Mouse (Mus musculus) MEL (cell line): Measurements from ENCODE around the gene Hs3st3b1. TPM values are rescaled to one million over a fixed set of nuclear protein-coding genes. Genes with fewer than 3 reads are reported as not detected.

Experiments
- DNase-seq: peaks from one replicate; pipeline ENCODE4 v3.0.0; 2011; ENCODE audit warnings: low read depth, low spot score
- H3K27ac ChIP-seq: 2 replicates; pipeline ENCODE4 v1.5.1; 2012; ENCODE audit warnings: low read depth, mild to moderate bottlenecking, control low read depth, low read length, moderate library complexity; ENCODE audit not compliant: control insufficient read depth
- H3K27me3 ChIP-seq, 2 experiments: fragments of 150-350 bp in 1 of 2; sonication (generic) in 1 of 2; 2 replicates each; pipeline ENCODE4 v1.6.1; 2012; ENCODE audit warnings: low read length in 2 of 2, mild to moderate bottlenecking in 2 of 2, improper control_type of control experiment in 1 of 2, moderate library complexity in 1 of 2; ENCODE audit not compliant: insufficient read depth in 2 of 2, control insufficient read depth in 1 of 2
- H3K36me3 ChIP-seq, 2 experiments: 2 replicates each; pipeline ENCODE4 v1.6.1; 2012 to 2014; ENCODE audit warnings: low read length in 2 of 2, improper control_type of control experiment in 1 of 2, inconsistent platforms in 1 of 2, mild to moderate bottlenecking in 1 of 2; ENCODE audit not compliant: insufficient read depth in 2 of 2, control insufficient read depth in 1 of 2
- H3K4me1 ChIP-seq, 2 experiments: fragments of 150-350 bp in 1 of 2; sonication (generic) in 1 of 2; 2 replicates each; pipeline ENCODE4 v1.6.1; 2012; ENCODE audit warnings: low read length in 2 of 2, improper control_type of control experiment in 1 of 2, mild to moderate bottlenecking in 1 of 2; ENCODE audit not compliant: insufficient read depth in 2 of 2, control insufficient read depth in 1 of 2
- H3K4me3 ChIP-seq, 2 experiments: fragments of 150-350 bp in 1 of 2; sonication (generic) in 1 of 2; 2 replicates each; pipeline ENCODE4 v1.5.1; 2012; ENCODE audit warnings: low read depth in 2 of 2, low read length in 2 of 2, mild to moderate bottlenecking in 2 of 2, moderate library complexity in 2 of 2, control low read depth in 1 of 2, improper control_type of control experiment in 1 of 2; ENCODE audit not compliant: control insufficient read depth in 1 of 2, insufficient read depth in 1 of 2
- H3K79me2 ChIP-seq: 2 replicates; pipeline ENCODE4 v1.6.1; 2012; ENCODE audit warnings: mild to moderate bottlenecking, low read length, moderate library complexity; ENCODE audit not compliant: control insufficient read depth, poor library complexity, insufficient read depth
- H3K9ac ChIP-seq: 2 replicates; pipeline ENCODE4 v1.6.1; 2012; ENCODE audit warnings: low read depth, mild to moderate bottlenecking, control low read depth, low read length, moderate library complexity; ENCODE audit not compliant: control insufficient read depth, poor library complexity, severe bottlenecking
- H3K9me3 ChIP-seq: fragments of 150-350 bp; sonication (generic); replicated peaks from 2 replicates; pipeline ENCODE4 v1.6.1; 2012; ENCODE audit warnings: mild to moderate bottlenecking, low read length, improper control_type of control experiment, moderate library complexity; ENCODE audit not compliant: insufficient read depth
- CTCF ChIP-seq, 3 experiments: IDR thresholded peaks in 2 of 3; conservative IDR thresholded peaks in 1 of 3; 2 replicates each; pipeline ENCODE4 v1.5.1; 2011 to 2012; ENCODE audit warnings: low read length in 3 of 3, low read depth in 2 of 3, mild to moderate bottlenecking in 2 of 3, improper control_type of control experiment in 1 of 3, inconsistent platforms in 1 of 3, mixed read lengths in 1 of 3, moderate library complexity in 1 of 3; ENCODE audit not compliant: control insufficient read depth in 1 of 3, insufficient read depth in 1 of 3, poor library complexity in 1 of 3, severe bottlenecking in 1 of 3
- E2F4 ChIP-seq: IDR thresholded peaks from 2 replicates; pipeline ENCODE4 v1.6.1; 2011; ENCODE audit warnings: low read depth, low read length, improper control_type of control experiment, borderline replicate concordance
- ELF1 ChIP-seq: IDR thresholded peaks from 2 replicates; pipeline ENCODE4 v1.6.1; 2014; ENCODE audit warnings: low read depth, mild to moderate bottlenecking, inconsistent platforms, low read length, improper control_type of control experiment, moderate library complexity
- ETS1 ChIP-seq: IDR thresholded peaks from 2 replicates; pipeline ENCODE4 v1.6.1; 2012; ENCODE audit warnings: low read depth, mild to moderate bottlenecking, inconsistent platforms, low read length, improper control_type of control experiment, moderate library complexity
- GABPA ChIP-seq: IDR thresholded peaks from 2 replicates; pipeline ENCODE4 v1.6.1; 2012; ENCODE audit warnings: low read depth, mild to moderate bottlenecking, inconsistent platforms, low read length, improper control_type of control experiment, moderate library complexity
- GATA1 ChIP-seq: IDR thresholded peaks from 2 replicates; pipeline ENCODE4 v1.6.1; 2011; ENCODE audit warnings: low read depth, low read length, improper control_type of control experiment
- MAX ChIP-seq: IDR thresholded peaks from 2 replicates; pipeline ENCODE4 v1.6.1; 2011; ENCODE audit warnings: low read length, improper control_type of control experiment
- MAZ ChIP-seq: IDR thresholded peaks from 2 replicates; pipeline ENCODE4 v1.6.1; 2012; ENCODE audit warnings: low read depth, mild to moderate bottlenecking, inconsistent platforms, low read length, improper control_type of control experiment
- MEF2A ChIP-seq: IDR thresholded peaks from 2 replicates; pipeline ENCODE4 v1.6.1; 2014; ENCODE audit warnings: low read depth, mild to moderate bottlenecking, inconsistent platforms, low read length, improper control_type of control experiment; ENCODE audit not compliant: poor library complexity, insufficient replicate concordance, severe bottlenecking; ENCODE audit errors: extremely low read depth
- MXI1 ChIP-seq: IDR thresholded peaks from 2 replicates; pipeline ENCODE4 v1.6.1; 2011; ENCODE audit warnings: mild to moderate bottlenecking, low read depth, low read length, improper control_type of control experiment
- MYC ChIP-seq: IDR thresholded peaks from 2 replicates; pipeline ENCODE4 v1.6.1; 2011; ENCODE audit warnings: low read depth, mild to moderate bottlenecking, low read length, improper control_type of control experiment, moderate library complexity
- NELFE ChIP-seq: IDR thresholded peaks from 2 replicates; pipeline ENCODE4 v1.6.1; 2011; ENCODE audit warnings: low read depth, low read length, improper control_type of control experiment
- POLR2AphosphoS2 ChIP-seq: IDR thresholded peaks from 2 replicates; pipeline ENCODE4 v1.6.1; 2011; ENCODE audit warnings: low read length, improper control_type of control experiment
- RAD21 ChIP-seq: IDR thresholded peaks from 2 replicates; pipeline ENCODE4 v1.6.1; 2011; ENCODE audit warnings: mild to moderate bottlenecking, low read depth, low read length, improper control_type of control experiment
- RCOR1 ChIP-seq: IDR thresholded peaks from 2 replicates; pipeline ENCODE4 v1.6.1; 2012; ENCODE audit warnings: low read depth, mild to moderate bottlenecking, inconsistent platforms, low read length, improper control_type of control experiment
- SIN3A ChIP-seq: IDR thresholded peaks from 2 replicates; pipeline ENCODE4 v1.6.1; 2012; ENCODE audit warnings: low read length, improper control_type of control experiment, inconsistent platforms
- SMC3 ChIP-seq: IDR thresholded peaks from 2 replicates; pipeline ENCODE4 v1.6.1; 2011; ENCODE audit warnings: low read depth, low read length, improper control_type of control experiment
- TAL1 ChIP-seq: IDR thresholded peaks from 2 replicates; pipeline ENCODE4 v1.6.1; 2012; ENCODE audit warnings: mild to moderate bottlenecking, inconsistent platforms, low read length, moderate library complexity, mixed read lengths
- TBP ChIP-seq: IDR thresholded peaks from 2 replicates; pipeline ENCODE4 v1.8.0; 2011; ENCODE audit warnings: low read depth, low read length, improper control_type of control experiment
- TCF12 ChIP-seq: IDR thresholded peaks from 2 replicates; pipeline ENCODE4 v1.6.1; 2014; ENCODE audit warnings: low read depth, mild to moderate bottlenecking, inconsistent platforms, low read length, improper control_type of control experiment, moderate library complexity
- UBTF ChIP-seq: IDR thresholded peaks from 2 replicates; pipeline ENCODE4 v1.6.1; 2012; ENCODE audit warnings: low read depth, mild to moderate bottlenecking, inconsistent platforms, low read length, improper control_type of control experiment, moderate library complexity, borderline replicate concordance; ENCODE audit not compliant: insufficient read depth
- USF1 ChIP-seq: IDR thresholded peaks from 2 replicates; pipeline ENCODE4 v1.6.1; 2014; ENCODE audit warnings: low read depth, mild to moderate bottlenecking, inconsistent platforms, low read length, improper control_type of control experiment, moderate library complexity
- USF2 ChIP-seq, 2 experiments: IDR thresholded peaks; 2 replicates each; pipeline ENCODE4 v1.6.1; 2011 to 2012; ENCODE audit warnings: improper control_type of control experiment in 2 of 2, low read length in 2 of 2, borderline replicate concordance in 1 of 2, inconsistent platforms in 1 of 2, low read depth in 1 of 2, mild to moderate bottlenecking in 1 of 2; ENCODE audit not compliant: insufficient read depth in 1 of 2
- ZMIZ1 ChIP-seq: IDR thresholded peaks from 2 replicates; pipeline ENCODE4 v1.6.1; 2012; ENCODE audit warnings: low read depth, mild to moderate bottlenecking, inconsistent platforms, low read length, improper control_type of control experiment, moderate library complexity
- polyA plus RNA-seq, 2 experiments: library from polyadenylated mRNA; stranded (reverse) in 1 of 2; unstranded in 1 of 2; fragments of >175 nt in 1 of 2; fragments of >200 nt in 1 of 2; gene quantifications; 2 replicates each; pipeline versions ENCODE4 v1.2.1 to v1.2.4; 2012; ENCODE audit warnings: low replicate concordance in 2 of 2, low read depth in 1 of 2; ENCODE audit not compliant: insufficient read length in 2 of 2, insufficient read depth in 1 of 2, missing spikeins in 1 of 2
- total RNA-seq: library from RNA; depleted of rRNA; stranded (reverse); fragments of 300-350 nt; gene quantifications from 2 replicates; pipeline ENCODE4 v1.2.3, GENCODE M21; 2012

The Hs3st3b1 gene
- total and polyA plus RNA-seq, 3 experiments: not detected

DNA sequence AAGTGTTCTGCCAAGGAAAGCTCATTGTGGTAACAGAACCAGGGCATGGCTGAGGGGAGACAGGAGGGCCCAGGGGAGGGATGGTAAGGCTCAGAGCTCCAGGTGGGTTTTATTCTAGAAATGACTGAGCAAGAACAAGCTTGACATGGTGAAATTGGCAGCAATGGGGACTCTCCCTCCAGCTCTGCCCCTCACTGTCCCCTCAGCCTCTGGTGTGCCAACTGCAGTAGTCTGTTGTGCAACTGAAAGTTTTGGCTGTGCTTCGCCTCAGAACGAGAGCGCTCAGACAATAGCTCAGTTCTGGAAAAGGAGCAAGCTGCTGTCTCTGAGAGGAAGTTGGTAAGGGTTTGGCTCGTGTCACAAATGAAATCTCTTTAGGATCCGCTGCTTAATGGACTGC is 43.3 kb upstream of the Hs3st3b1 start:
- H3K27ac ChIP-seq: no peak overlapping the region
- H3K9ac ChIP-seq: no peak overlapping the region
- no peaks in the 10 kb centered on the region for H3K79me2 ChIP-seq
- H3K36me3 ChIP-seq: peaks cover 0 to 24% of the 10 kb centered on the region in 2 experiments; a peak in 3 of 4 replicates
- no peak for DNase-seq
- peaks cover 21 to 24% of the 10 kb centered on the region in 2 experiments for H3K4me1 ChIP-seq
- H3K9me3 ChIP-seq: no peaks in the 10 kb centered on the region
- TF ChIP-seq MYC (no peak), NELFE (no peak), GATA1 (no peak), RAD21 (no peak), GABPA (no peak), SMC3 (no peak), USF2 (IDR thresholded peaks at IDR 0.05; ENCODE audit: borderline replicate concordance in 1 of 2, insufficient read depth in 1 of 2, low read depth in 1 of 2, low read length in 2 of 2) (no peak), MAZ (no peak), ETS1 (no peak), ELF1 (no peak), MEF2A (no peak), RCOR1 (no peak), MXI1 (no peak)
- H3K4me3 ChIP-seq: no peak overlapping the region
- no peaks in the 10 kb centered on the region for H3K27me3 ChIP-seq

DNA sequence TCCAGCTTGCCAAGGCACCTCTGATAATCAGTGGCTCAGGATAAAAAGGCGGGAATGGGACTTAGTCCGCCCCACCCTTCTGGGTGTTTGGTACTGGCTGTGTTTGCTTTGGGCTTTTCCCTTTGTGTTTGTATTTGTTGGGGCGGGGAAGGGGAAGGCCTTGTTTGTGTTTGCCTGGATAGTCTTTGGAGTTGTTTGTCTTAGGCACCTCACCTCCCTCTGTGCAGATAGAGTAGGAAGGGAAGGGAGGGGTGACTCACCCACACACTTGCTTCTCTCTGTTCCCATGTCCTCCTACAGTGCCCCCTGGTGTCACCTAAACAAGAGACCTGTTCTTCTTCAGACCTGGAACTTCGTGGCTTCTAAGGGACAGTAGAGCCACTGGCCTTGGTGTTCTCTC is 35.1 kb upstream of the Hs3st3b1 start:
- no peaks in the 10 kb centered on the region for H3K27me3 ChIP-seq
- DNase-seq: peak; percentile 30
- no peak overlapping the region for H3K4me3 ChIP-seq
- H3K4me1 ChIP-seq: no peaks in the 10 kb centered on the region
- H3K36me3 ChIP-seq: no peaks in the 10 kb centered on the region
- H3K27ac ChIP-seq: no peak overlapping the region
- peak; percentile 23 for TF ChIP-seq RAD21
- peak; percentile 47 for TF ChIP-seq SMC3
- TF ChIP-seq NELFE: no peak
- peak in 2 of 3 experiments; percentile 19 to 52; a peak in 3 of 6 replicates for TF ChIP-seq CTCF (IDR thresholded peaks at IDR 0.05 in 2 of 3, conservative IDR thresholded peaks at IDR 0.05 in 1 of 3; ENCODE audit: control insufficient read depth in 1 of 3, insufficient read depth in 1 of 3, low read depth in 2 of 3, low read length in 3 of 3, poor library complexity in 1 of 3, severe bottlenecking in 1 of 3)
- TF ChIP-seq, all 39 proteins: peak for 3
- no peak overlapping the region for H3K9ac ChIP-seq
- no peaks in the 10 kb centered on the region for H3K79me2 ChIP-seq
- no peaks in the 10 kb centered on the region for H3K9me3 ChIP-seq

GRCm38 (mm10) chr11:63956748-63957147 is 34.7 kb upstream of the Hs3st3b1 start:
- H3K4me3 ChIP-seq: no peak overlapping the region
- H3K4me1 ChIP-seq: no peaks in the 10 kb centered on the region
- no peak overlapping the region for H3K27ac ChIP-seq
- no peaks in the 10 kb centered on the region for H3K36me3 ChIP-seq
- H3K27me3 ChIP-seq: no peaks in the 10 kb centered on the region
- no peak for TF ChIP-seq MAX
- no peak for TF ChIP-seq USF1
- TF ChIP-seq TAL1: no peak
- no peak for TF ChIP-seq TBP
- TF ChIP-seq ZMIZ1: no peak
- TF ChIP-seq E2F4: no peak
- TF ChIP-seq MEF2A: no peak
- TF ChIP-seq MAZ: no peak
- TF ChIP-seq GATA1: no peak
- no peak for TF ChIP-seq POLR2AphosphoS2
- no peak for TF ChIP-seq GABPA
- TF ChIP-seq NELFE: no peak
- no peak for TF ChIP-seq MYC
- no peak for TF ChIP-seq UBTF
- no peak for TF ChIP-seq TCF12
- no peak for TF ChIP-seq SIN3A
- TF ChIP-seq MXI1: no peak
- H3K9ac ChIP-seq: no peak overlapping the region
- DNase-seq: no peak
- H3K79me2 ChIP-seq: no peaks in the 10 kb centered on the region
- no peaks in the 10 kb centered on the region for H3K9me3 ChIP-seq
